Mouse (Mus musculus) skeletal muscle tissue, postnatal 0 days (tissue): ENCODE measurements around the gene Lgsn. TPM values are rescaled to one million over a fixed set of nuclear protein-coding genes. Genes with fewer than 3 reads are reported as not detected.

Experiments used
- polyA plus RNA-seq: library from polyadenylated mRNA; unstranded; fragments of >200 nt; fragmentation: Nextera tagmentation; extraction: Ambion mirVana; gene quantifications from 2 replicates; pipeline ENCODE4 v1.2.1, GENCODE M21; 2015

Gene Lgsn
- polyA plus RNA-seq = not detected in 2 replicates

DNA sequence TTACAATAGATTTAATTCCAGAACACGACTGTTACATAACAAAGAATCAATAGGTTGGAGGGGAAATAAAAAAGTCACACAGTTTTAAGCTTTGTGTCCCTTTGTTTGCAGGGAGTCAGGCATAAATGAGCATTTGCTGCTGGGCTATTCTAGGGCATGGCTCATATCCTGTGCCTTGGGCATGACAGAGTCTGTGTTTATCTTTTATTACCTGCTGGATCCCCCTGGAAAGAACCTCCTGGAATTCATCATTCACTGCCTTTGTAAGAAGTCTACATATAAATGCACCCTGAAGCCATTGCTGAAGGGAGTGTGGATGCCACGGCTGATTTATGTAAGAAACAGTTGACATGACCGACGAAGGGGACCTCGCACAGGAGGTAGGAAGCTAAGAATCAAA lies at the start of gene Lgsn:
Gene Lgsn (plus strand): TSS at position 301 of the 400 bp plus-strand sequence.

DNA sequence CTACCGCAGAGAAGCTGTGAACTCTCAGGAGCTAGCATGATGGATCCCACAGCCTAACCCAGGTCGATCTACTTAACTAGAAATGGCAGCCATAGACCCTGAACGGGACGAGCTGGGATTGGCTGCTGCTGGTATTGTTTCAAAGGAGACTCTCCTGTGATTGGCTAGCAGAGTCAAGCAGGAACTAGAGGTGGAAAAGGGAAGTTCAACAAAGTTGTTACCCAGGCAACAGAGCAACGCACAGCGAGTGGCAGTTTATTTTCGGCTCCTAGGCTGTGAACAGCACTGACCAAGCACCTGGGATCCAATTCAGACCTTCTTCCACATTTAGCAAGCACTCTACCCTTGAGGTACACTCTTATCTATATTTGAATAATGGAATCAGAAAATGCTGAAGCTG lies 46.4 kb downstream of the Lgsn start, which contains the start of the genes 4931428L18Rik and Pih1d3:
Gene 4931428L18Rik (minus strand): TSS at position 121 of the 400 bp plus-strand sequence.
Gene Pih1d3 (plus strand): TSS at position 275 of the 400 bp plus-strand sequence.

Other genes starting within 250 kb of the Lgsn start
- not detected in 2 replicates for gene AC153137.1, start 198.4 kb upstream of the Lgsn start, polyA plus RNA-seq
- 0.22 TPM in 1 of 2 replicates, not detected in the other for gene 4931428L18Rik, start 46.3 kb downstream of the Lgsn start, polyA plus RNA-seq
- gene Pih1d3, start 46.4 kb downstream of the Lgsn start, polyA plus RNA-seq = not detected in 2 replicates